ENCODE assay signal across 9 mouse cellular contexts in the genomic region with DNA sequence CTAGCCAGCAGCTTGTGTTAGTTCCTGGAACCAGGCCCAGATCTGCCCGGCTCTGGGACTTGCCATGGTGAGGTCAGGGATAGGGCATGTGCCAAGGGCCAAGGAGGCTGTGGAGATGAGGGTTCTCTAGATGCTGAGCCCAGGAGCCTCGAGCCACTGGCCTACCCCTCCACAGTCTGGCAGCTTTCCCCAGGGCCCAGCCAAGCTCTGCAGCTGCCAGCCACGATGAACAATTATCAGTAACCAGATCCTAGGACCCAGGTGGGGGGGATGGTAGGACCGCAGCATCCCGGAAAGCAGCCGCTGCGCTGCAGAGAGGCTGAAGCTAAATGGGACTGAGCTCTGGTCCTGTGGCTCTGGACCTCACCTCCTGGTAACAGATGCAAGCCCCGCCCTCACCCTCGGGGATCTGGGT. TPM values are rescaled to one million over a fixed set of nuclear protein-coding genes. Genes with fewer than 3 reads are reported as not detected.
DNase-seq lines count a peak whose midpoint lies in the region; ATAC-seq and TF ChIP-seq lines count a peak whose summit lies in the region.
"Had no signal": no experiment of that assay in that cellular context is flagged by ENCODE, and none has a peak within 500 bp of the region (broad histone marks: within the 10 kb centered on the region; RNA-seq: fewer than 3 reads in every experiment).

No protein-coding gene starts in this region.

- peak; percentile 19 to 27 for DNase-seq in left cerebral cortex, adult 18-20 months (ENCODE audit: low spot score in 2 of 2)
- no peak for DNase-seq in left cerebral cortex, postnatal 36 days (ENCODE audit: low spot score in 2 of 2)
- peak; percentile 62 for DNase-seq in adrenal gland, postnatal 10 days
- DNase-seq in embryonic facial prominence, embryonic 14.5 days (ENCODE audit: low spot score): peak; percentile 87
- peak; percentile 80 for DNase-seq in kidney, adult 2 months
- no peak for DNase-seq in thymus, postnatal 10 days (ENCODE audit: low spot score in 2 of 2)

- peak; percentile 83 for ATAC-seq in embryonic facial prominence, embryonic 14.5 days (ENCODE audit: low read depth)
- ATAC-seq in erythroblast, adult 5-6 weeks (replicated peaks; ENCODE audit: low FRiP score, poor library complexity, severe bottlenecking): no peak

- no peak for TF ChIP-seq CTCF in kidney, adult 2 months (conservative IDR thresholded peaks at IDR 0.05; ENCODE audit: insufficient read depth, insufficient read length, low read depth, low read length)

- no peak for TF ChIP-seq POLR2A in kidney, adult 2 months (IDR thresholded peaks at IDR 0.05; ENCODE audit: low read depth, low read length)
- no peak for TF ChIP-seq POLR2A in myocyte (IDR thresholded peaks at IDR 0.05; ENCODE audit: insufficient read length, low read depth)

- H3K4me1 ChIP-seq in embryonic facial prominence, embryonic 14.5 days (ENCODE audit: control insufficient read depth, insufficient read depth, low read length): peaks cover 22% of the 10 kb centered on the region; the same call in 1 of the 2 replicates
- no peaks in the 10 kb centered on the region for H3K4me1 ChIP-seq in kidney, adult 2 months (ENCODE audit: control insufficient read depth, insufficient read depth, low read length)

- H3K9ac ChIP-seq in embryonic facial prominence, embryonic 14.5 days (ENCODE audit: low read depth, low read length): no peak overlapping the region
- H3K9ac ChIP-seq: midbrain, embryonic 12.5 days had no signal

- H3K36me3 ChIP-seq in embryonic facial prominence, embryonic 14.5 days (ENCODE audit: control insufficient read depth, insufficient read depth, low read length): peaks cover 67% of the 10 kb centered on the region
- peaks cover 8% of the 10 kb centered on the region for H3K36me3 ChIP-seq in kidney, adult 2 months (ENCODE audit: control insufficient read depth, insufficient read depth, low read length)
- H3K36me3 ChIP-seq in myocyte (ENCODE audit: control insufficient read depth, insufficient read depth): no peaks in the 10 kb centered on the region

- H3K27me3 ChIP-seq in embryonic facial prominence, embryonic 14.5 days (replicated peaks; ENCODE audit: control insufficient read depth, insufficient read depth, low read length): no peaks in the 10 kb centered on the region; the same call in 1 of the 2 replicates
- no peaks in the 10 kb centered on the region for H3K27me3 ChIP-seq in kidney, adult 2 months (replicated peaks; ENCODE audit: control insufficient read depth, insufficient read depth, low read length)
- no peaks in the 10 kb centered on the region for H3K27me3 ChIP-seq in myocyte (ENCODE audit: control insufficient read depth, insufficient read depth, insufficient read length)

- no peak overlapping the region for H3K4me3 ChIP-seq in embryonic facial prominence, embryonic 14.5 days (ENCODE audit: low read depth, low read length)
- no peak overlapping the region for H3K4me3 ChIP-seq in kidney, adult 2 months (ENCODE audit: insufficient read depth, low read depth, low read length)
- H3K4me3 ChIP-seq in myocyte: no peak overlapping the region
- H3K4me3 ChIP-seq: midbrain, embryonic 12.5 days had no signal

- no peak overlapping the region for H3K4me2 ChIP-seq in embryonic facial prominence, embryonic 14.5 days (ENCODE audit: low read depth, low read length)
- H3K4me2 ChIP-seq in myocyte (ENCODE audit: low read depth): peak overlapping the region; percentile 31
- H3K4me2 ChIP-seq: midbrain, embryonic 12.5 days had no signal

- no peak overlapping the region for H3ac ChIP-seq in myocyte (ENCODE audit: control insufficient read depth, insufficient read length)

- no peaks in the 10 kb centered on the region for H3K79me2 ChIP-seq in myocyte (ENCODE audit: control insufficient read depth, insufficient read depth)

- H3K27ac ChIP-seq in embryonic facial prominence, embryonic 14.5 days (replicated peaks; ENCODE audit: low read depth, low read length): no peak overlapping the region
- no peak overlapping the region for H3K27ac ChIP-seq in kidney, adult 2 months (ENCODE audit: insufficient read depth, low read depth, low read length)
- H3K27ac ChIP-seq: midbrain, embryonic 12.5 days had no signal

- intact Hi-C loops in left cerebral cortex, postnatal 36 days (cut with DNase I): no loop called here

- 5% methylated on average over 9 of the region's 9 CpGs for whole genome bisulfite sequencing in embryonic facial prominence, embryonic 14.5 days
- 29% methylated on average over 9 of the region's 9 CpGs for WGBS in kidney, adult 2 months

- no peaks in the 10 kb centered on the region for H3K9me3 ChIP-seq in embryonic facial prominence, embryonic 14.5 days (ENCODE audit: control insufficient read depth, low read length)
- H3K9me3 ChIP-seq: midbrain, embryonic 12.5 days had no signal

TF ChIP-seq in myocyte, 11 proteins besides CTCF, POLR2A, EP300 and RAD21:
- TF ChIP-seq MYOD1 (IDR thresholded peaks at IDR 0.05; ENCODE audit: control insufficient read depth in 1 of 3, insufficient read length in 2 of 3, low read depth in 2 of 3): peak in 2 of 3 experiments; percentile 64 to 71
- TF ChIP-seq MYOG (IDR thresholded peaks at IDR 0.05; ENCODE audit: control insufficient read depth in 1 of 3, insufficient read depth in 1 of 3, insufficient read length in 2 of 3, low read depth in 2 of 3): peak in 2 of 3 experiments; percentile 46 to 60
- TF ChIP-seq POLR2AphosphoS2 (IDR thresholded peaks at IDR 0.05; ENCODE audit: insufficient read length, low read depth): no peak
- no peak for TF ChIP-seq TCF3 (IDR thresholded peaks at IDR 0.05; ENCODE audit: insufficient read length, low read depth)

RNA-seq across cellular contexts. Expression of a gene that starts 15.9 kb away (rescaled TPM):
- not detected for total RNA-seq in left cerebral cortex, adult 18-20 months (2021)
- total RNA-seq in left cerebral cortex, postnatal 36 days (2021): under 1 TPM in 1 of 2 experiments, not detected in 1; 0.59 TPM
- total RNA-seq in adrenal gland, postnatal 10 days (2021): 10 to 100 TPM; 10.6 to 78.0 TPM
- polyA plus RNA-seq in embryonic facial prominence, embryonic 14.5 days (2014; fragmentation: Nextera tagmentation; extraction: Ambion mirVana): 39.1 and 53.6 TPM in 2 replicates
- polyA plus RNA-seq in kidney, adult 2 months (2012; rRNA removed): 1.6 and 11.5 TPM in 2 replicates
- 0.22 TPM for polyA plus RNA-seq in myocyte (2012; fragmentation: generic; extraction: Trizol)
- not detected in 2 replicates for total RNA-seq in erythroblast, adult 5-6 weeks (2015; ENCODE audit: low replicate concordance)
- total RNA-seq in erythroblast, adult 5-6 weeks (2017; ENCODE audit: low replicate concordance): not detected in 2 replicates

RNA-seq across cellular contexts. Expression of a gene that starts 21.2 kb away (rescaled TPM):
- 1 to 10 TPM; 5.3 to 6.9 TPM for total RNA-seq in left cerebral cortex, adult 18-20 months (2021)
- total RNA-seq in left cerebral cortex, postnatal 36 days (2021): 1 to 10 TPM; 4.6 to 7.1 TPM
- 10 to 100 TPM; 13.4 to 13.9 TPM for total RNA-seq in adrenal gland, postnatal 10 days (2021)
- polyA plus RNA-seq in embryonic facial prominence, embryonic 14.5 days (2014; fragmentation: Nextera tagmentation; extraction: Ambion mirVana): 97.5 and 98.0 TPM in 2 replicates
- 740 and 847 TPM in 2 replicates for polyA plus RNA-seq in kidney, adult 2 months (2012; rRNA removed)
- 0.20 TPM for polyA plus RNA-seq in myocyte (2012; fragmentation: generic; extraction: Trizol)
- not detected in 2 replicates for total RNA-seq in erythroblast, adult 5-6 weeks (2015; ENCODE audit: low replicate concordance)
- not detected in 2 replicates for total RNA-seq in erythroblast, adult 5-6 weeks (2017; ENCODE audit: low replicate concordance)

Comparison
In these comparisons a context has a peak if more than half of its experiments do, and no peak if none do; other contexts are left out.
1. DNase-seq: peak in left cerebral cortex, adult 18-20 months (2 of 2), adrenal gland, postnatal 10 days (single experiment), embryonic facial prominence, embryonic 14.5 days (single experiment) and kidney, adult 2 months (single experiment); none in left cerebral cortex, postnatal 36 days (0 of 2) and thymus, postnatal 10 days (0 of 2).
2. RNA of a gene that starts 15.9 kb away (total RNA-seq): 10.6 to 78.0 TPM in adrenal gland, postnatal 10 days; 0.59 TPM in left cerebral cortex, postnatal 36 days, not detected in left cerebral cortex, adult 18-20 months and not detected in erythroblast, adult 5-6 weeks; every median in the first group is over 4 times any median in the second.
3. RNA of a gene that starts 21.2 kb away (total RNA-seq): 13.4 to 13.9 TPM in adrenal gland, postnatal 10 days, 4.6 to 7.1 TPM in left cerebral cortex, postnatal 36 days and 5.3 to 6.9 TPM in left cerebral cortex, adult 18-20 months; not detected in erythroblast, adult 5-6 weeks; every median in the first group is over 4 times any median in the second.